Mouse (Mus musculus): Measurements from ENCODE around the gene Cpsf4. TPM values are rescaled to one million over a fixed set of nuclear protein-coding genes. Genes with fewer than 3 reads are reported as not detected.

The Cpsf4 gene
- total RNA-seq, 2 experiments from 2014 or later, result 9.3 to 9.9 TPM

GRCm38 (mm10) chr5:145139571-145140519 lies 27.2 kb upstream of the Cpsf4 start, which contains the start of the genes Pdap1 and Bud31:
TSS of gene Pdap1 (minus strand) at chr5:145140238.
TSS of gene Bud31 (plus strand) at chr5:145140362.
- DNase-seq, result peak; percentile 96
- TF ChIP-seq CTCF (IDR thresholded peaks at IDR 0.05), result no peak
- intact Hi-C loops (cut with DNase I), result loop anchor here (1.0 to 2.0 kb wide), 2 partner anchors 27 to 91 kb away; partner anchors contain the start of genes Cpsf4, Ptcd1 and Zfp655

GRCm38 (mm10) chr5:145140611-145141010 lies 26.4 kb upstream of the Cpsf4 start:
- intact Hi-C loops (cut with DNase I), result loop anchor here (1.0 to 2.0 kb wide), 2 partner anchors 26 to 91 kb away; partner anchors contain the start of genes Cpsf4, Ptcd1 and Zfp655
- TF ChIP-seq CTCF (IDR thresholded peaks at IDR 0.05), result no peak
- Histone ChIP-seq H3K27ac (peak overlapping the region; percentile 97), H3K4me3 (peak overlapping the region; percentile 83)
- no peak for DNase-seq

More at GRCm38 (mm10) chr5:145139571-145140519, 27.2 kb upstream of the Cpsf4 start, which contains the start of the genes Pdap1 and Bud31:
- H3K4me3 ChIP-seq, result peak within 1 kb of the TSS; percentile 83
- H3K27ac ChIP-seq, result peak within 1 kb of the TSS; percentile 97

- intact Hi-C loops (cut with DNase I), result no loop called here
- Histone ChIP-seq H3K4me3 (no peak overlapping the region), H3K27ac (no peak overlapping the region)
Observed at GRCm38 (mm10) chr5:145147748-145148147, 19.3 kb upstream of the Cpsf4 start.

GRCm38 (mm10) chr5:145149294-145149693 lies 17.7 kb upstream of the Cpsf4 start:
- intact Hi-C loops (cut with DNase I), result no loop called here
- no peak overlapping the region for H3K4me3 ChIP-seq
- no peak overlapping the region for H3K27ac ChIP-seq
- no peak for TF ChIP-seq CTCF (IDR thresholded peaks at IDR 0.05)
- no peak for DNase-seq

More at GRCm38 (mm10) chr5:145147748-145148147, 19.3 kb upstream of the Cpsf4 start:
- no peak for DNase-seq
- TF ChIP-seq CTCF (IDR thresholded peaks at IDR 0.05), result no peak

- no peak for TF ChIP-seq CTCF (IDR thresholded peaks at IDR 0.05)
- H3K27ac ChIP-seq, result no peak overlapping the region
- intact Hi-C loops (cut with DNase I), result no loop called here
- H3K4me3 ChIP-seq, result no peak overlapping the region
- no peak for DNase-seq
Observed at GRCm38 (mm10) chr5:145152690-145153089, 14.3 kb upstream of the Cpsf4 start.

GRCm38 (mm10) chr5:145161361-145161760 lies 5.7 kb upstream of the Cpsf4 start:
- intact Hi-C loops (cut with DNase I), result no loop called here
- no peak for TF ChIP-seq CTCF (IDR thresholded peaks at IDR 0.05)
- no peak for DNase-seq
- Histone ChIP-seq H3K4me3 (no peak overlapping the region), H3K27ac (no peak overlapping the region)

- Histone ChIP-seq H3K27ac (peak overlapping the region; percentile 93), H3K4me3 (peak overlapping the region; percentile 93)
- TF ChIP-seq CTCF (IDR thresholded peaks at IDR 0.05), result no peak
- no peak for DNase-seq
- intact Hi-C loops (cut with DNase I), result loop anchor here (5.0 kb wide), 1 partner anchor 38 kb away; the partner anchor contains the start of genes Zkscan14 and Zkscan5
Observed at GRCm38 (mm10) chr5:145164710-145165109, 2.3 kb upstream of the Cpsf4 start.

GRCm38 (mm10) chr5:145165184-145165583 lies 1.8 kb upstream of the Cpsf4 start:
- Histone ChIP-seq H3K27ac (peak overlapping the region; percentile 93), H3K4me3 (peak overlapping the region; percentile 93)
- intact Hi-C loops (cut with DNase I), result loop anchor here (5.0 kb wide), 1 partner anchor 37 kb away; the partner anchor contains the start of genes Zkscan14 and Zkscan5
- DNase-seq, result no peak
- TF ChIP-seq CTCF (IDR thresholded peaks at IDR 0.05), result no peak

- Histone ChIP-seq H3K4me3 (peak overlapping the region; percentile 93), H3K27ac (peak overlapping the region; percentile 93)
- intact Hi-C loops (cut with DNase I), result loop anchor here (2.0 to 5.0 kb wide), 3 partner anchors 24 to 35 kb away; partner anchors contain the start of genes Bud31, Pdap1, Zkscan14 and Zkscan5
- no peak for DNase-seq
- no peak for TF ChIP-seq CTCF (IDR thresholded peaks at IDR 0.05)
Observed at GRCm38 (mm10) chr5:145167306-145167661, 271 bp downstream of the Cpsf4 start.

- H3K4me3 ChIP-seq, result peak overlapping the region; percentile 40
- no peak for DNase-seq
- intact Hi-C loops (cut with DNase I), result no loop called here
- TF ChIP-seq CTCF (IDR thresholded peaks at IDR 0.05), result no peak
- no peak overlapping the region for H3K27ac ChIP-seq
Observed at GRCm38 (mm10) chr5:145178461-145178980, 11.5 kb downstream of the Cpsf4 start.

- no peak for TF ChIP-seq CTCF (IDR thresholded peaks at IDR 0.05)
- H3K4me3 ChIP-seq, result no peak overlapping the region
- intact Hi-C loops (cut with DNase I), result no loop called here
- DNase-seq, result no peak
- no peak overlapping the region for H3K27ac ChIP-seq
Observed at GRCm38 (mm10) chr5:145185244-145185643, 18.2 kb downstream of the Cpsf4 start.

GRCm38 (mm10) chr5:145189416-145189815 lies 22.4 kb downstream of the Cpsf4 start:
- DNase-seq, result no peak
- no peak for TF ChIP-seq CTCF (IDR thresholded peaks at IDR 0.05)
- H3K27ac ChIP-seq, result peak overlapping the region; percentile 98; the same call in 1 of the 2 replicates
- H3K4me3 ChIP-seq, result peak overlapping the region; percentile 86
- intact Hi-C loops (cut with DNase I), result no loop called here

Data from gastrocnemius, adult 2 months (tissue).